Mouse (Mus musculus): ENCODE data around the gene Isoc2a. TPM values are rescaled to one million over a fixed set of nuclear protein-coding genes. Genes with fewer than 3 reads are reported as not detected.

Isoc2a gene
- polyA plus RNA-seq, 1 experiment from 2014 or later, result 0.58 TPM

- H3K27me3 ChIP-seq (ENCODE audit: control insufficient read depth, insufficient read depth, low read length), result no peaks in the 10 kb centered on the region
- ATAC-seq (ENCODE audit: low read depth), result peak; percentile 63
- H3K9ac ChIP-seq (replicated peaks; ENCODE audit: low read depth, low read length), result peak within 1 kb of the TSS; percentile 71
- peak within 1 kb of the TSS; percentile 59 for H3K4me3 ChIP-seq (ENCODE audit: low read depth, low read length)
- H3K4me1 ChIP-seq (ENCODE audit: control insufficient read depth, insufficient read depth, low read length), result peaks cover 20% of the 10 kb centered on the region
- no peaks in the 10 kb centered on the region for H3K9me3 ChIP-seq (ENCODE audit: control insufficient read depth, low read length)
- under 1% methylated on average over 41 of the region's 41 CpGs for WGBS
- H3K27ac ChIP-seq (ENCODE audit: low read depth, low read length), result peak within 1 kb of the TSS; percentile 74
- no peaks in the 10 kb centered on the region for H3K36me3 ChIP-seq (ENCODE audit: control insufficient read depth, insufficient read depth, low read length)
- H3K4me2 ChIP-seq (ENCODE audit: low read depth, low read length), result peak within 1 kb of the TSS; percentile 79
Observed at GRCm38 (mm10) chr7:4844245-4844916, 32.6 kb upstream of the Isoc2a start, which contains the start of gene Shisa7. Shisa7 (minus strand) TSS chr7:4844696.

GRCm38 (mm10) chr7:4844917-4845309 is 32.0 kb upstream of the Isoc2a start:
- Histone ChIP-seq H3K9me3 (ENCODE audit: control insufficient read depth, low read length) (no peaks in the 10 kb centered on the region), H3K36me3 (ENCODE audit: control insufficient read depth, insufficient read depth, low read length) (no peaks in the 10 kb centered on the region), H3K27me3 (ENCODE audit: control insufficient read depth, insufficient read depth, low read length) (no peaks in the 10 kb centered on the region), H3K27ac (ENCODE audit: low read depth, low read length) (peak overlapping the region; percentile 74), H3K4me1 (ENCODE audit: control insufficient read depth, insufficient read depth, low read length) (peaks cover 20% of the 10 kb centered on the region), H3K9ac (replicated peaks; ENCODE audit: low read depth, low read length) (peak overlapping the region; percentile 71), H3K4me3 (ENCODE audit: low read depth, low read length) (peak overlapping the region; percentile 59), H3K4me2 (ENCODE audit: low read depth, low read length) (peak overlapping the region; percentile 79)
- WGBS, result under 1% methylated on average over 13 of the region's 13 CpGs
- ATAC-seq (ENCODE audit: low read depth), result peak; percentile 85

GRCm38 (mm10) chr7:4849372-4849771 is 27.6 kb upstream of the Isoc2a start:
- no peak for ATAC-seq (ENCODE audit: low read depth)
- Histone ChIP-seq H3K27me3 (ENCODE audit: control insufficient read depth, insufficient read depth, low read length) (no peaks in the 10 kb centered on the region), H3K9ac (replicated peaks; ENCODE audit: low read depth, low read length) (no peak overlapping the region), H3K4me3 (ENCODE audit: low read depth, low read length) (no peak overlapping the region), H3K36me3 (ENCODE audit: control insufficient read depth, insufficient read depth, low read length) (no peaks in the 10 kb centered on the region), H3K27ac (ENCODE audit: low read depth, low read length) (no peak overlapping the region), H3K9me3 (ENCODE audit: control insufficient read depth, low read length) (no peaks in the 10 kb centered on the region), H3K4me2 (ENCODE audit: low read depth, low read length) (no peak overlapping the region), H3K4me1 (ENCODE audit: control insufficient read depth, insufficient read depth, low read length) (no peaks in the 10 kb centered on the region)
- 66% methylated on average over 9 of the region's 9 CpGs for WGBS

GRCm38 (mm10) chr7:4850621-4851314 is 26.2 kb upstream of the Isoc2a start:
- Histone ChIP-seq H3K4me1 (ENCODE audit: control insufficient read depth, insufficient read depth, low read length) (no peaks in the 10 kb centered on the region), H3K36me3 (ENCODE audit: control insufficient read depth, insufficient read depth, low read length) (no peaks in the 10 kb centered on the region), H3K4me2 (ENCODE audit: low read depth, low read length) (no peak overlapping the region), H3K9me3 (ENCODE audit: control insufficient read depth, low read length) (no peaks in the 10 kb centered on the region), H3K4me3 (ENCODE audit: low read depth, low read length) (no peak overlapping the region), H3K9ac (replicated peaks; ENCODE audit: low read depth, low read length) (no peak overlapping the region), H3K27me3 (ENCODE audit: control insufficient read depth, insufficient read depth, low read length) (no peaks in the 10 kb centered on the region), H3K27ac (ENCODE audit: low read depth, low read length) (no peak overlapping the region)
- no peak for ATAC-seq (ENCODE audit: low read depth)
- 78% methylated on average over 11 of the region's 11 CpGs for WGBS

- Histone ChIP-seq H3K27ac (ENCODE audit: low read depth, low read length) (no peak overlapping the region), H3K4me3 (ENCODE audit: low read depth, low read length) (no peak overlapping the region), H3K36me3 (ENCODE audit: control insufficient read depth, insufficient read depth, low read length) (no peaks in the 10 kb centered on the region), H3K9me3 (ENCODE audit: control insufficient read depth, low read length) (no peaks in the 10 kb centered on the region), H3K9ac (replicated peaks; ENCODE audit: low read depth, low read length) (no peak overlapping the region), H3K4me1 (ENCODE audit: control insufficient read depth, insufficient read depth, low read length) (no peaks in the 10 kb centered on the region), H3K4me2 (ENCODE audit: low read depth, low read length) (no peak overlapping the region), H3K27me3 (ENCODE audit: control insufficient read depth, insufficient read depth, low read length) (no peaks in the 10 kb centered on the region)
- no peak for ATAC-seq (ENCODE audit: low read depth)
- WGBS, result 68% methylated on average over 8 of the region's 8 CpGs
Observed at GRCm38 (mm10) chr7:4851315-4851688, 25.7 kb upstream of the Isoc2a start.

- Histone ChIP-seq H3K4me3 (ENCODE audit: low read depth, low read length) (no peak overlapping the region), H3K9ac (replicated peaks; ENCODE audit: low read depth, low read length) (no peak overlapping the region), H3K36me3 (ENCODE audit: control insufficient read depth, insufficient read depth, low read length) (no peaks in the 10 kb centered on the region), H3K9me3 (ENCODE audit: control insufficient read depth, low read length) (no peaks in the 10 kb centered on the region), H3K4me1 (ENCODE audit: control insufficient read depth, insufficient read depth, low read length) (no peaks in the 10 kb centered on the region), H3K27me3 (ENCODE audit: control insufficient read depth, insufficient read depth, low read length) (no peaks in the 10 kb centered on the region), H3K4me2 (ENCODE audit: low read depth, low read length) (no peak overlapping the region), H3K27ac (ENCODE audit: low read depth, low read length) (no peak overlapping the region)
- ATAC-seq (ENCODE audit: low read depth), result no peak
- 86% methylated on average over 3 of the region's 3 CpGs for WGBS
Observed at GRCm38 (mm10) chr7:4853613-4854012, 23.3 kb upstream of the Isoc2a start.

GRCm38 (mm10) chr7:4856508-4856907 is 20.4 kb upstream of the Isoc2a start:
- Histone ChIP-seq H3K27ac (ENCODE audit: low read depth, low read length) (no peak overlapping the region), H3K9me3 (ENCODE audit: control insufficient read depth, low read length) (no peaks in the 10 kb centered on the region), H3K36me3 (ENCODE audit: control insufficient read depth, insufficient read depth, low read length) (no peaks in the 10 kb centered on the region), H3K4me2 (ENCODE audit: low read depth, low read length) (no peak overlapping the region), H3K4me1 (ENCODE audit: control insufficient read depth, insufficient read depth, low read length) (no peaks in the 10 kb centered on the region), H3K4me3 (ENCODE audit: low read depth, low read length) (no peak overlapping the region), H3K9ac (replicated peaks; ENCODE audit: low read depth, low read length) (no peak overlapping the region), H3K27me3 (ENCODE audit: control insufficient read depth, insufficient read depth, low read length) (no peaks in the 10 kb centered on the region)
- ATAC-seq (ENCODE audit: low read depth), result no peak
- WGBS, result 89% methylated on average over 9 of the region's 9 CpGs

GRCm38 (mm10) chr7:4857321-4857720 is 19.6 kb upstream of the Isoc2a start:
- Histone ChIP-seq H3K4me3 (ENCODE audit: low read depth, low read length) (no peak overlapping the region), H3K4me2 (ENCODE audit: low read depth, low read length) (no peak overlapping the region), H3K9ac (replicated peaks; ENCODE audit: low read depth, low read length) (no peak overlapping the region), H3K36me3 (ENCODE audit: control insufficient read depth, insufficient read depth, low read length) (no peaks in the 10 kb centered on the region), H3K9me3 (ENCODE audit: control insufficient read depth, low read length) (no peaks in the 10 kb centered on the region), H3K27ac (ENCODE audit: low read depth, low read length) (no peak overlapping the region), H3K27me3 (ENCODE audit: control insufficient read depth, insufficient read depth, low read length) (no peaks in the 10 kb centered on the region), H3K4me1 (ENCODE audit: control insufficient read depth, insufficient read depth, low read length) (no peaks in the 10 kb centered on the region)
- 71% methylated on average over 7 of the region's 7 CpGs for WGBS
- ATAC-seq (ENCODE audit: low read depth), result no peak

GRCm38 (mm10) chr7:4859418-4859978 is 17.5 kb upstream of the Isoc2a start:
- WGBS, result 66% methylated on average over 12 of the region's 12 CpGs

More at GRCm38 (mm10) chr7:4859418-4859978, 17.5 kb upstream of the Isoc2a start:
- Histone ChIP-seq H3K4me1 (ENCODE audit: control insufficient read depth, insufficient read depth, low read length) (no peaks in the 10 kb centered on the region), H3K36me3 (ENCODE audit: control insufficient read depth, insufficient read depth, low read length) (no peaks in the 10 kb centered on the region), H3K9me3 (ENCODE audit: control insufficient read depth, low read length) (no peaks in the 10 kb centered on the region), H3K4me3 (ENCODE audit: low read depth, low read length) (no peak overlapping the region), H3K4me2 (ENCODE audit: low read depth, low read length) (no peak overlapping the region), H3K27ac (ENCODE audit: low read depth, low read length) (no peak overlapping the region), H3K9ac (replicated peaks; ENCODE audit: low read depth, low read length) (no peak overlapping the region), H3K27me3 (ENCODE audit: control insufficient read depth, insufficient read depth, low read length) (no peaks in the 10 kb centered on the region)
- no peak for ATAC-seq (ENCODE audit: low read depth)
